24 mouse cellular contexts compared by ENCODE assay signal in genomic region chr13:48350124-48350523, GRCm38 (mm10).
DNase-seq lines count a peak whose midpoint lies in the region; ATAC-seq and TF ChIP-seq lines count a peak whose summit lies in the region.
"Had no signal": no experiment of that assay in that cellular context is flagged by ENCODE, and none has a peak within 500 bp of the region (broad histone marks: within the 10 kb centered on the region; RNA-seq: fewer than 3 reads in every experiment).

No protein-coding gene starts in this region.

- no peaks in the 10 kb centered on the region for H3K27me3 ChIP-seq in hindbrain, embryonic 14.5 days (ENCODE audit: control insufficient read depth, insufficient read depth, low read length)
- H3K27me3 ChIP-seq in hindbrain, embryonic 11.5 days (ENCODE audit: control insufficient read depth, insufficient read depth, low read length) = no peaks in the 10 kb centered on the region
- H3K27me3 ChIP-seq in neural tube, embryonic 13.5 days = no peaks in the 10 kb centered on the region
- no peaks in the 10 kb centered on the region for H3K27me3 ChIP-seq in forebrain, postnatal 0 days (ENCODE audit: insufficient read depth, low read length)
- H3K27me3 ChIP-seq in neural tube, embryonic 15.5 days (replicated peaks) = no peaks in the 10 kb centered on the region
- H3K27me3 ChIP-seq: embryonic facial prominence, embryonic 15.5 days had no signal

- no peak overlapping the region; the same call in 1 of the 2 replicates for H3K4me2 ChIP-seq in hindbrain, embryonic 14.5 days (replicated peaks)
- H3K4me2 ChIP-seq in hindbrain, embryonic 11.5 days (replicated peaks; ENCODE audit: low read depth, low read length) = no peak overlapping the region
- H3K4me2 ChIP-seq in neural tube, embryonic 13.5 days = no peak overlapping the region
- 0 out of 2 replicates have a peak overlapping the region, but pooled peaks have one; percentile 6 for H3K4me2 ChIP-seq in forebrain, postnatal 0 days (ENCODE audit: low read depth)
- H3K4me2 ChIP-seq in neural tube, embryonic 15.5 days = no peak overlapping the region
- H3K4me2 ChIP-seq: embryonic facial prominence, embryonic 15.5 days; heart, embryonic 12.5 days had no signal

- no peak overlapping the region for H3K4me3 ChIP-seq in hindbrain, embryonic 14.5 days (replicated peaks; ENCODE audit: low read length)
- H3K4me3 ChIP-seq in hindbrain, embryonic 11.5 days (ENCODE audit: low read depth, low read length) = no peak overlapping the region
- H3K4me3 ChIP-seq in neural tube, embryonic 13.5 days = no peak overlapping the region
- no peak overlapping the region for H3K4me3 ChIP-seq in forebrain, postnatal 0 days (ENCODE audit: low read depth, low read length)
- no peak overlapping the region for H3K4me3 ChIP-seq in neural tube, embryonic 15.5 days (replicated peaks)
- H3K4me3 ChIP-seq: embryonic facial prominence, embryonic 10.5 days; embryonic facial prominence, embryonic 15.5 days; heart, adult 2 months; heart, embryonic 12.5 days had no signal

- H3K4me1 ChIP-seq in hindbrain, embryonic 14.5 days (replicated peaks; ENCODE audit: control insufficient read depth, insufficient read depth, low read length) = no peaks in the 10 kb centered on the region
- no peaks in the 10 kb centered on the region for H3K4me1 ChIP-seq in hindbrain, embryonic 11.5 days (replicated peaks; ENCODE audit: control insufficient read depth, insufficient read depth, low read length)
- H3K4me1 ChIP-seq in neural tube, embryonic 13.5 days (replicated peaks) = no peaks in the 10 kb centered on the region; the same call in 1 of the 2 replicates
- no peaks in the 10 kb centered on the region for H3K4me1 ChIP-seq in forebrain, postnatal 0 days (ENCODE audit: insufficient read depth)
- H3K4me1 ChIP-seq in neural tube, embryonic 15.5 days = no peaks in the 10 kb centered on the region; the same call in 1 of the 2 replicates
- H3K4me1 ChIP-seq: embryonic facial prominence, embryonic 10.5 days; embryonic facial prominence, embryonic 15.5 days; heart, embryonic 12.5 days had no signal

- TF ChIP-seq CTCF in forebrain, postnatal 0 days (IDR thresholded peaks at IDR 0.05; ENCODE audit: low read depth) = no peak

- WGBS in hindbrain, embryonic 14.5 days = 56% methylated on average over 9 of the region's 9 CpGs
- 80% methylated on average over 9 of the region's 9 CpGs for WGBS in hindbrain, embryonic 11.5 days
- 67% methylated on average over 9 of the region's 9 CpGs for WGBS in neural tube, embryonic 13.5 days
- 16% methylated on average over 9 of the region's 9 CpGs for WGBS in forebrain, postnatal 0 days
- 57% methylated on average over 9 of the region's 9 CpGs for WGBS in neural tube, embryonic 15.5 days

- no peaks in the 10 kb centered on the region for H3K36me3 ChIP-seq in hindbrain, embryonic 14.5 days (replicated peaks; ENCODE audit: control insufficient read depth, insufficient read depth)
- no peaks in the 10 kb centered on the region for H3K36me3 ChIP-seq in hindbrain, embryonic 11.5 days (ENCODE audit: control insufficient read depth, insufficient read depth, low read length)
- H3K36me3 ChIP-seq in neural tube, embryonic 13.5 days = no peaks in the 10 kb centered on the region
- H3K36me3 ChIP-seq in forebrain, postnatal 0 days (ENCODE audit: insufficient read depth) = no peaks in the 10 kb centered on the region
- H3K36me3 ChIP-seq in neural tube, embryonic 15.5 days = no peaks in the 10 kb centered on the region
- H3K36me3 ChIP-seq: embryonic facial prominence, embryonic 10.5 days; embryonic facial prominence, embryonic 15.5 days; heart, embryonic 12.5 days had no signal

- DNase-seq in hindbrain, embryonic 14.5 days (ENCODE audit: low spot score) = no peak
- no peak for DNase-seq in hindbrain, embryonic 11.5 days (ENCODE audit: low spot score)
- no peak for DNase-seq in neural tube, embryonic 10.5 days (ENCODE audit: extremely low spot score, low spot score)
- DNase-seq in forebrain, postnatal 0 days = peak; percentile 35
- DNase-seq in heart, postnatal 36 days = no peak
- DNase-seq in c-Kit-positive CD71-positive TER-119-positive erythroid progenitor cells, embryonic 14.5 days (ENCODE audit: low spot score) = no peak
- DNase-seq: adrenal gland, postnatal 36 days; cerebellum, adult 8-10 months; cerebellum, postnatal 25 days; heart, adult 2 months; kidney, adult 11 months; kidney, postnatal 14 days; layer of hippocampus, adult 9-11 months; liver; lung, adult 2 months; lung, postnatal 10 days had no signal

- H3K9ac ChIP-seq in hindbrain, embryonic 14.5 days = no peak overlapping the region
- H3K9ac ChIP-seq in hindbrain, embryonic 11.5 days (ENCODE audit: low read depth, low read length) = no peak overlapping the region
- H3K9ac ChIP-seq in neural tube, embryonic 13.5 days = no peak overlapping the region
- H3K9ac ChIP-seq in forebrain, postnatal 0 days = no peak overlapping the region
- no peak overlapping the region for H3K9ac ChIP-seq in neural tube, embryonic 15.5 days (replicated peaks)
- H3K9ac ChIP-seq: embryonic facial prominence, embryonic 15.5 days; heart, embryonic 12.5 days; liver, embryonic 14.5 days had no signal

- peak; percentile 65 for ATAC-seq in hindbrain, embryonic 14.5 days (ENCODE audit: low FRiP score)
- no peak for ATAC-seq in hindbrain, embryonic 11.5 days (ENCODE audit: low FRiP score)
- ATAC-seq in neural tube, embryonic 13.5 days (ENCODE audit: low read depth) = peak; percentile 47; the same call in 1 of the 2 replicates
- ATAC-seq in forebrain, postnatal 0 days = peak; percentile 50; the same call in 1 of the 2 replicates
- ATAC-seq in neural tube, embryonic 15.5 days (ENCODE audit: low FRiP score) = peak; percentile 28; the same call in 1 of the 2 replicates
- ATAC-seq: CD4-positive, CD25-positive, alpha-beta regulatory T cell, adult 4 months had no signal

- H3K27ac ChIP-seq in hindbrain, embryonic 14.5 days = peak overlapping the region; percentile 52; the same call in 1 of the 2 replicates
- H3K27ac ChIP-seq in hindbrain, embryonic 11.5 days (ENCODE audit: low read depth, low read length) = no peak overlapping the region
- H3K27ac ChIP-seq in neural tube, embryonic 13.5 days (replicated peaks) = peak overlapping the region; percentile 76
- H3K27ac ChIP-seq in forebrain, postnatal 0 days (ENCODE audit: low read depth, low read length) = no peak overlapping the region
- 0 out of 2 replicates have a peak overlapping the region, but pooled peaks have one; percentile 33 for H3K27ac ChIP-seq in neural tube, embryonic 15.5 days (replicated peaks)
- H3K27ac ChIP-seq: embryonic facial prominence, embryonic 10.5 days; embryonic facial prominence, embryonic 15.5 days; heart, adult 2 months; liver, embryonic 14.5 days; macrophage had no signal

- intact Hi-C loops in heart, postnatal 36 days (cut with DNase I) = no loop called here

- no peaks in the 10 kb centered on the region for H3K9me3 ChIP-seq in hindbrain, embryonic 14.5 days (ENCODE audit: control insufficient read depth, low read length)
- no peaks in the 10 kb centered on the region for H3K9me3 ChIP-seq in hindbrain, embryonic 11.5 days (ENCODE audit: control insufficient read depth, low read length)
- H3K9me3 ChIP-seq in neural tube, embryonic 13.5 days = no peaks in the 10 kb centered on the region
- H3K9me3 ChIP-seq in forebrain, postnatal 0 days (ENCODE audit: low read length) = no peaks in the 10 kb centered on the region
- H3K9me3 ChIP-seq in neural tube, embryonic 15.5 days (replicated peaks) = no peaks in the 10 kb centered on the region
- H3K9me3 ChIP-seq: embryonic facial prominence, embryonic 10.5 days; embryonic facial prominence, embryonic 15.5 days; heart, embryonic 12.5 days had no signal

Comparison
In these comparisons a context has a peak if more than half of its experiments do, and no peak if none do; other contexts are left out.
1. H3K27ac ChIP-seq: peak in hindbrain, embryonic 14.5 days (single experiment), neural tube, embryonic 13.5 days (single experiment) and neural tube, embryonic 15.5 days (single experiment); none in hindbrain, embryonic 11.5 days (single experiment) and forebrain, postnatal 0 days (single experiment).